Mouse (Mus musculus) liver, adult 2 months (tissue): ENCODE measurements around the gene Hint1.

Experiments
- CTCF ChIP-seq: fragments of 200-500 bp; IDR thresholded peaks from 2 replicates; pipeline ENCODE4 v1.5.1; 2011; ENCODE audit warnings: low read depth, low read length, control low read depth
- POLR2A ChIP-seq: fragments of 200-500 bp; IDR thresholded peaks from 2 replicates; pipeline ENCODE4 v1.6.1; 2011; ENCODE audit warnings: low read length, control low read depth; ENCODE audit not compliant: insufficient read depth; ENCODE audit errors: extremely low read depth

DNA sequence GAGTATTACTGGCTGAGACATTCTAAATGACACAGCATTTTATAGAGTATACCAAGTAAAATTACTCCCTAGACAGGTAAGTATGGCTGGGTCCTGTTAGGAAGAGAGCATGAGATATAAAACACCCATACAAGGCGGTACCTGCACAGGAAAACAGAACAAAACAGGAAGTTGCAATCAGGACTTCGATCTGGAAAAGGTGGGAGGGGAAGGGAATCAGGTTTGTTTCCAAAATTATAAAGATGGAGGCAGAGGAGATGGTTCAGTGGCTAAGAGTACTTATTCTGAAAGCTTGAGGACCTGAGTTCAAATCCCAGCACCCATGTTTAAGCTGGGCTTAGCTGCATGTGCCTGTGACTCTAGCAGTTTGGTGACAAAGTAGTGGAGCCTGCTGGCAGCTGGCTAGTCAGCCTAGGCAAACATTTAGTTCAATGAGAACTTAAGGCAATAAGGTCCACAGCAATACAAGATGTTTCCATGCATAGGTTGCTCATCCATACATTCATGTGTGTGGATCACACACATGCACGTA, 1.8 kb downstream of the Hint1 start:
- no peak for TF ChIP-seq CTCF
- no peak for TF ChIP-seq POLR2A
